Mouse (Mus musculus) G1E (cell line): ENCODE data around the gene Prpf8. TPM values are rescaled to one million over a fixed set of nuclear protein-coding genes. Genes with fewer than 3 reads are reported as not detected.

Source experiments
- ATAC-seq: 2 replicates; pipeline ENCODE4 v1.8.0; 2016; ENCODE audit warnings: mild to moderate bottlenecking; ENCODE audit not compliant: insufficient number of reproducible peaks, poor library complexity, low FRiP score, severe bottlenecking; ENCODE audit errors: extremely low read depth
- DNase-seq: peaks from one replicate; pipeline ENCODE4 v3.0.0; 2012; ENCODE audit warnings: low spot score
- H3K27me3 ChIP-seq: 2 replicates; pipeline ENCODE4 v1.6.1; 2012; ENCODE audit warnings: mild to moderate bottlenecking, low read length, inconsistent platforms; ENCODE audit not compliant: insufficient read depth
- H3K36me3 ChIP-seq: replicated peaks from 2 replicates; pipeline ENCODE3; 2012; ENCODE audit warnings: mild to moderate bottlenecking, inconsistent platforms
- H3K4me1 ChIP-seq: 2 replicates; pipeline ENCODE4 v1.6.1; 2012; ENCODE audit warnings: low read depth, low read length, inconsistent platforms, mixed read lengths; ENCODE audit not compliant: insufficient read depth
- H3K4me3 ChIP-seq: 2 replicates; pipeline ENCODE4 v1.5.1; 2012; ENCODE audit warnings: low read depth, mild to moderate bottlenecking, inconsistent platforms, low read length, moderate library complexity, mixed read lengths
- H3K9me3 ChIP-seq: replicated peaks from 2 replicates; pipeline ENCODE4 v1.6.1; 2012; ENCODE audit warnings: inconsistent platforms
- CTCF ChIP-seq: IDR thresholded peaks from 2 replicates; pipeline ENCODE4 v1.5.1; 2012; ENCODE audit warnings: low read depth, low read length, inconsistent platforms, mixed read lengths
- GATA1 ChIP-seq: IDR thresholded peaks from 2 replicates; pipeline ENCODE4 v1.6.1; 2012; ENCODE audit warnings: borderline replicate concordance, low read length, inconsistent platforms, mixed read lengths
- GATA2 ChIP-seq: IDR thresholded peaks from 2 replicates; pipeline ENCODE4 v1.6.1; 2012; ENCODE audit warnings: low read depth, low read length, inconsistent platforms, borderline replicate concordance
- POLR2AphosphoS5 ChIP-seq: IDR thresholded peaks from 2 replicates; pipeline ENCODE4 v1.6.1; 2012; ENCODE audit warnings: low read depth, low read length, inconsistent platforms; ENCODE audit not compliant: insufficient replicate concordance
- TAL1 ChIP-seq: conservative IDR thresholded peaks from 2 replicates; pipeline ENCODE4 v1.6.1; 2012; ENCODE audit warnings: low read depth, low read length, inconsistent platforms, mixed read lengths
- polyA plus RNA-seq: library from polyadenylated mRNA; stranded (reverse); fragments of >175 nt; gene quantifications from 2 replicates; pipeline ENCODE4 v1.2.3, GENCODE M21; 2012
- total RNA-seq, 2 experiments: library from RNA; stranded (forward) in 1 of 2; stranded (reverse) in 1 of 2; fragments of 200-1000 nt in 1 of 2; fragments of >200 nt in 1 of 2; fragmentation: Nextera tagmentation in 1 of 2; gene quantifications; 2 replicates each; pipeline ENCODE4 v1.2.3; 2014 to 2017

Prpf8 gene
- total RNA-seq (2014; fragmentation: Nextera tagmentation) (537 and 539 TPM in 2 replicates), total RNA-seq (2017) (147 and 150 TPM in 2 replicates), polyA plus RNA-seq (55.3 and 90.1 TPM in 2 replicates)

DNA sequence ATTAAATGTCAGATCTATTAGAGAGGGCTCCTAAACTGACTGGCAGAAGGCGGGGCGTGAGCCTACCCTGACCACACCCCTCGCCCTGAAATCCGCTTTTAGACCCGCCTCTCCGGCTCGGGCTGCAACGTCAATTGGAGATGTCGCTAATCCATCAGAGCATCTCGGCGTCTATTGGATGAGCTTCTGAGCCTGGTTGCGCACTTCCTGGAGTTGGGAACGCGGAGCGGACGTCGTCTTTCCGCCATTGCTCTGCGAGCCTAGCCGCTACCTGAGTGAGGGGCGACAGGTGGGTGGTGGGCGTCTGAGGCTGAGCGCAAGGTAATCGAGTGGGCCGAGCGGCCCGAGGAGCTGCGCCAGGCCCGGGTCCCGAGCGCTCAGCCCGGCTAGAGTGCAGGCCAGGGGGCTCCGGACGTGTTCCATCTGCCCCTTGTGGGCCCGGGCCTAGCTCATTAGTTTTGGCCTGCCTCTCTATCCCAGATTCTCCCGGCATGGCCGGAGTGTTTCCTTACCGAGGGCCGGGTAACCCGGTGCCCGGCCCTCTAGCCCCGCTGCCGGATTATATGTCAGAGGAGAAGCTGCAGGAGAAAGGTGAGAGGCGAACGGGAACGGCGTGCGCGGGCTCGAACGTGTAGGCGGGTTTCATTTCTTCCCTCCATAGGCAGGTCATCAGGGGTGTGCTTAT, at the start of gene Prpf8:
TSS of gene Prpf8 (plus strand) at position 216 of the 685 bp plus-strand sequence.
- peak; percentile 100 for ATAC-seq
- Histone ChIP-seq H3K36me3 (peaks cover 42% of the 10 kb centered on the region), H3K9me3 (no peaks in the 10 kb centered on the region), H3K4me1 (peaks cover 31% of the 10 kb centered on the region), H3K4me3 (peak within 1 kb of the TSS; percentile 91), H3K27me3 (no peaks in the 10 kb centered on the region)
- peak; percentile 91 for DNase-seq
- TF ChIP-seq POLR2AphosphoS5, result no peak
- TF ChIP-seq GATA1, result no peak
- no peak for TF ChIP-seq TAL1
- TF ChIP-seq CTCF, result no peak
- TF ChIP-seq GATA2, result no peak

GRCm38 (mm10) chr11:75438194-75438593, 48.4 kb upstream of the Prpf8 start:
- Histone ChIP-seq H3K27me3 (peaks cover 14% of the 10 kb centered on the region; the same call in 1 of the 2 replicates), H3K9me3 (peaks cover 9% of the 10 kb centered on the region), H3K4me1 (peaks cover 2% of the 10 kb centered on the region; the same call in 1 of the 2 replicates), H3K36me3 (peaks cover 36% of the 10 kb centered on the region), H3K4me3 (no peak overlapping the region)
- no peak for ATAC-seq
- TF ChIP-seq CTCF (no peak), GATA1 (no peak), TAL1 (no peak), GATA2 (no peak), POLR2AphosphoS5 (no peak)
- DNase-seq, result no peak

DNA sequence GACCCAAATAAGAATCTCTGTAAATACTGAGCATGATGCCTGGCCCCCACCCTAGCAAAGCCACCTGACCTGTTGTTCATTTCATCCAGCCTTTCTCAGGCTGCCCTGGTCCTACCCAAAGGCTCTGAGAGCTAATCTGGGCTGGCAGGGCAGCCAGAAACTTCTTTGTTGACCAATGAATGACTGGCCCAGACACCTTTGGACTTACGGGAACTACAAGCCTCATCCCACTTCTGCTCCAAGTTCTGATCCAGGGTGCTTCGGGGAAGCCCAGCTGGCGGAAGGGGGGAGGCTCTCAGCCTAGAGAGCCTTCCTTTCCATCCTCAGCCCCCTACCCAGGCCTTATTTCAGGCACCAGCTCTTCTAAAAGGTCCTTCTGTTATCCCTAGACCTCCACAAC, 47.8 kb upstream of the Prpf8 start:
- H3K36me3 ChIP-seq, result peaks cover 42% of the 10 kb centered on the region
- TF ChIP-seq GATA1 (no peak), POLR2AphosphoS5 (no peak), CTCF (no peak), GATA2 (no peak), TAL1 (no peak)
- peaks cover 14% of the 10 kb centered on the region; the same call in 1 of the 2 replicates for H3K27me3 ChIP-seq
- DNase-seq (no peak), ATAC-seq (no peak)
- H3K4me1 ChIP-seq, result peaks cover 2% of the 10 kb centered on the region; the same call in 1 of the 2 replicates
- no peak overlapping the region for H3K4me3 ChIP-seq
- H3K9me3 ChIP-seq, result peaks cover 9% of the 10 kb centered on the region

- peaks cover 48% of the 10 kb centered on the region for H3K36me3 ChIP-seq
- H3K4me1 ChIP-seq, result peaks cover 2% of the 10 kb centered on the region; the same call in 1 of the 2 replicates
- DNase-seq (no peak), ATAC-seq (no peak)
- peaks cover 14% of the 10 kb centered on the region; the same call in 1 of the 2 replicates for H3K27me3 ChIP-seq
- TF ChIP-seq GATA2 (no peak), POLR2AphosphoS5 (no peak), TAL1 (no peak), CTCF (no peak), GATA1 (no peak)
- no peak within 1 kb of the TSS for H3K4me3 ChIP-seq
- H3K9me3 ChIP-seq, result peaks cover 6% of the 10 kb centered on the region
These were observed 47.3 kb upstream of the Prpf8 start, which contains the start of gene Serpinf2 for GRCm38 (mm10) chr11:75439363-75439762. Gene Serpinf2, minus strand, starts transcription at chr11:75439591.

- Histone ChIP-seq H3K9me3 (peaks cover 2% of the 10 kb centered on the region; the same call in 1 of the 2 replicates), H3K4me1 (peaks cover 2% of the 10 kb centered on the region; the same call in 1 of the 2 replicates), H3K36me3 (peaks cover 53% of the 10 kb centered on the region), H3K4me3 (no peak overlapping the region), H3K27me3 (peaks cover 14% of the 10 kb centered on the region; the same call in 1 of the 2 replicates)
- no peak for TF ChIP-seq GATA2
- no peak for TF ChIP-seq POLR2AphosphoS5
- no peak for TF ChIP-seq GATA1
- TF ChIP-seq TAL1, result no peak
- no peak for TF ChIP-seq CTCF
- DNase-seq, result no peak
- no peak for ATAC-seq
These were observed 46.7 kb upstream of the Prpf8 start for GRCm38 (mm10) chr11:75439951-75440350.

GRCm38 (mm10) chr11:75441034-75441433, 45.6 kb upstream of the Prpf8 start:
- no peak for ATAC-seq

More at GRCm38 (mm10) chr11:75441034-75441433, 45.6 kb upstream of the Prpf8 start:
- Histone ChIP-seq H3K36me3 (peaks cover 64% of the 10 kb centered on the region), H3K27me3 (peaks cover 10% of the 10 kb centered on the region; the same call in 1 of the 2 replicates), H3K4me1 (peaks cover 4% of the 10 kb centered on the region), H3K4me3 (no peak overlapping the region), H3K9me3 (no peaks in the 10 kb centered on the region)
- TF ChIP-seq GATA2 (no peak), CTCF (no peak), TAL1 (no peak)
- DNase-seq, result no peak
